Mouse (Mus musculus) liver, adult 2 months (tissue): Measurements from ENCODE around the gene Ranbp3l.

Experiments
- CTCF ChIP-seq: fragments of 200-500 bp; IDR thresholded peaks from 2 replicates; pipeline ENCODE4 v1.5.1; 2011; ENCODE audit warnings: low read depth, low read length, control low read depth
- POLR2A ChIP-seq: fragments of 200-500 bp; IDR thresholded peaks from 2 replicates; pipeline ENCODE4 v1.6.1; 2011; ENCODE audit warnings: low read length, control low read depth; ENCODE audit not compliant: insufficient read depth; ENCODE audit errors: extremely low read depth

- TF ChIP-seq POLR2A, result no peak
- TF ChIP-seq CTCF, result no peak
Measured at GRCm38 (mm10) chr15:9014541-9014940, 46.8 kb downstream of the Ranbp3l start.
